Mouse (Mus musculus) embryo, embryonic 10 days (tissue): ENCODE results near the gene Casp14.
"Not testable (repeated sequence)": the region's sequence is repeated elsewhere in the genome, so short reads cannot be mapped to it uniquely, and the experiment has no call there.

Experiments used
- DNase-seq: peaks from one replicate; pipeline ENCODE4 v3.0.0-alpha.2; 2015; ENCODE audit warnings: low spot score

The Casp14 gene

GRCm38 (mm10) chr10:78670121-78670520, 48.0 kb downstream of the Casp14 start:
- peak; percentile 26 for DNase-seq

- not testable (repeated sequence) for DNase-seq
These were observed 51.4 kb downstream of the Casp14 start for GRCm38 (mm10) chr10:78666696-78667095.

DNA sequence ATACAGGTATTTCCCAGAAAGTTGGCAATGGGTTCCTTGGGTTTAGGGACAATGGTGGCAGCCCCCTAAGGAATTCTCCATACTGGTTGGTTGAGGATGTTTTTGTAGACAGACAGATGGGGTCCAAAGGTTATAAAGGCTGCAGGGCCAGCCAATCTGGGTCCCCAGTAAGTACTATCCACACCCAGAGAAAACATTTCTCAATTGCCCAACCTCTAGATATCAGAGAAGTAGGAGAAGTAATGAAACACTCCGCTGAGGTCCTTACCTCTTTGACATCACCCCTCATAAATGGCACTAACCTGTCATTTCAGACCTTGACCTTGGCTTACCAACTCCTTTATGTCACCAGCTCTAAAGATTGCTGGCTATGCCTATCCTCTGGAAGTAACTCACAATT, 53.5 kb downstream of the Casp14 start:
- no peak for DNase-seq
